ENCODE assay signal across 11 mouse cellular contexts in genomic region chr17:45578843-45579242, GRCm38 (mm10). TPM values are rescaled to one million over a fixed set of nuclear protein-coding genes. Genes with fewer than 3 reads are reported as not detected.
DNase-seq lines count a peak whose midpoint lies in the region; ATAC-seq and TF ChIP-seq lines count a peak whose summit lies in the region.
"Had no signal": no experiment of that assay in that cellular context is flagged by ENCODE, and none has a peak within 500 bp of the region (broad histone marks: within the 10 kb centered on the region; RNA-seq: fewer than 3 reads in every experiment).

No protein-coding gene starts in this region.

- peak; percentile 17 for TF ChIP-seq RAD21 in MEL (IDR thresholded peaks at IDR 0.05; ENCODE audit: low read depth, low read length)

- peak overlapping the region; percentile 59; the same call in 1 of the 2 replicates for H3K27ac ChIP-seq in kidney, embryonic 16.5 days (ENCODE audit: low read length)
- no peak overlapping the region; the same call in 1 of the 2 replicates for H3K27ac ChIP-seq in MEL (ENCODE audit: control insufficient read depth, low read depth, low read length)
- H3K27ac ChIP-seq in forebrain, embryonic 10.5 days = no peak overlapping the region
- H3K27ac ChIP-seq: forebrain, embryonic 13.5 days had no signal

- H3K9me3 ChIP-seq in kidney, embryonic 16.5 days (ENCODE audit: low read length) = no peaks in the 10 kb centered on the region
- H3K9me3 ChIP-seq in MEL (replicated peaks; ENCODE audit: insufficient read depth, low read length) = no peaks in the 10 kb centered on the region
- H3K9me3 ChIP-seq in forebrain, embryonic 10.5 days = no peaks in the 10 kb centered on the region
- H3K9me3 ChIP-seq: forebrain, embryonic 13.5 days; limb, embryonic 12.5 days had no signal

- 79% methylated on average over 7 of the region's 7 CpGs for WGBS in kidney, embryonic 16.5 days
- WGBS in forebrain, embryonic 10.5 days = 76% methylated on average over 7 of the region's 7 CpGs

- H3K36me3 ChIP-seq in kidney, embryonic 16.5 days (ENCODE audit: insufficient read depth, low read length) = no peaks in the 10 kb centered on the region
- H3K36me3 ChIP-seq in MEL (ENCODE audit: control insufficient read depth in 1 of 2, insufficient read depth in 2 of 2, low read length in 2 of 2) = peaks cover 0 to 25% of the 10 kb centered on the region in 2 experiments; a peak in 2 of 4 replicates
- no peaks in the 10 kb centered on the region for H3K36me3 ChIP-seq in forebrain, embryonic 10.5 days (replicated peaks)
- H3K36me3 ChIP-seq: limb, embryonic 12.5 days had no signal

- peaks cover 2% of the 10 kb centered on the region; the same call in 1 of the 2 replicates for H3K79me2 ChIP-seq in MEL (ENCODE audit: control insufficient read depth, insufficient read depth, low read length, poor library complexity)

- H3K27me3 ChIP-seq in kidney, embryonic 16.5 days (ENCODE audit: insufficient read depth, low read length) = no peaks in the 10 kb centered on the region
- no peaks in the 10 kb centered on the region for H3K27me3 ChIP-seq in MEL (ENCODE audit: control insufficient read depth in 1 of 2, insufficient read depth in 2 of 2, low read length in 2 of 2)
- H3K27me3 ChIP-seq in forebrain, embryonic 10.5 days (ENCODE audit: poor library complexity, severe bottlenecking) = no peaks in the 10 kb centered on the region
- H3K27me3 ChIP-seq: forebrain, embryonic 13.5 days; limb, embryonic 12.5 days had no signal

- no peak overlapping the region for H3K4me3 ChIP-seq in kidney, embryonic 16.5 days (ENCODE audit: low read length)
- H3K4me3 ChIP-seq in MEL (ENCODE audit: control insufficient read depth in 1 of 2, insufficient read depth in 1 of 2, low read depth in 2 of 2, low read length in 2 of 2) = no peak overlapping the region
- no peak overlapping the region for H3K4me3 ChIP-seq in forebrain, embryonic 10.5 days
- H3K4me3 ChIP-seq: forebrain, embryonic 13.5 days; limb, embryonic 12.5 days had no signal

- TF ChIP-seq POLR2A in MEL (IDR thresholded peaks at IDR 0.05; ENCODE audit: control insufficient read depth in 1 of 2, insufficient read depth in 1 of 2, low read depth in 1 of 2, low read length in 2 of 2, poor library complexity in 1 of 2) = no peak

- peaks cover 23% of the 10 kb centered on the region for H3K4me1 ChIP-seq in kidney, embryonic 16.5 days (ENCODE audit: insufficient read depth, low read length)
- H3K4me1 ChIP-seq in MEL (ENCODE audit: control insufficient read depth in 1 of 2, insufficient read depth in 2 of 2, low read length in 2 of 2) = peaks cover 19 to 38% of the 10 kb centered on the region in 2 experiments
- H3K4me1 ChIP-seq in forebrain, embryonic 10.5 days = peaks cover 26% of the 10 kb centered on the region

- no peak for TF ChIP-seq EP300 in MEL (IDR thresholded peaks at IDR 0.05; ENCODE audit: low read depth in 1 of 2, low read length in 2 of 2)

- peak; percentile 47 for DNase-seq in adrenal gland, postnatal 10 days
- DNase-seq in adrenal gland, postnatal 25 days = no peak
- no peak for DNase-seq in kidney, postnatal 10 days
- DNase-seq in MEL (ENCODE audit: low read depth, low spot score) = peak; percentile 74
- peak; percentile 68 for DNase-seq in naive thymus-derived CD4-positive, alpha-beta T cell, adult 2 months (ENCODE audit: low read depth)
- DNase-seq in forebrain, embryonic 10.5 days (ENCODE audit: extremely low spot score, low spot score) = no peak

- peak; percentile 43 to 69 (median 59); a peak in 5 of 6 replicates for TF ChIP-seq CTCF in MEL (IDR thresholded peaks at IDR 0.05 in 2 of 3, conservative IDR thresholded peaks at IDR 0.05 in 1 of 3; ENCODE audit: control insufficient read depth in 1 of 3, insufficient read depth in 1 of 3, low read depth in 2 of 3, low read length in 3 of 3, poor library complexity in 1 of 3, severe bottlenecking in 1 of 3)

- ATAC-seq in kidney, embryonic 16.5 days (ENCODE audit: low FRiP score, low TSS enrichment) = no peak
- ATAC-seq in erythroid progenitor cell, adult 5-6 weeks (replicated peaks; ENCODE audit: low FRiP score, poor library complexity, severe bottlenecking) = no peak
- ATAC-seq: forebrain, embryonic 13.5 days; hindbrain, embryonic 16.5 days had no signal

- H3K4me2 ChIP-seq in kidney, embryonic 16.5 days (replicated peaks; ENCODE audit: low read depth, low read length) = no peak overlapping the region
- H3K4me2 ChIP-seq: forebrain, embryonic 13.5 days; limb, embryonic 12.5 days had no signal

- H3K9ac ChIP-seq in kidney, embryonic 16.5 days (replicated peaks; ENCODE audit: low read length) = no peak overlapping the region
- H3K9ac ChIP-seq in MEL (ENCODE audit: control insufficient read depth, low read depth, low read length, poor library complexity, severe bottlenecking) = no peak overlapping the region
- H3K9ac ChIP-seq: forebrain, embryonic 13.5 days; limb, embryonic 12.5 days had no signal

TF ChIP-seq in MEL, 35 proteins besides CTCF, POLR2A, EP300 and RAD21 (continues in another document):
- TF ChIP-seq MAZ (IDR thresholded peaks at IDR 0.05; ENCODE audit: low read depth, low read length) (no peak), NRF1 (IDR thresholded peaks at IDR 0.05; ENCODE audit: insufficient read depth, low read depth, low read length, poor library complexity, severe bottlenecking) (no peak), MAFK (IDR thresholded peaks at IDR 0.05; ENCODE audit: borderline replicate concordance, low read depth, low read length) (no peak), ZMIZ1 (IDR thresholded peaks at IDR 0.05; ENCODE audit: low read depth, low read length) (no peak), TAL1 (IDR thresholded peaks at IDR 0.05; ENCODE audit: low read length) (no peak), MEF2A (IDR thresholded peaks at IDR 0.05; ENCODE audit: extremely low read depth, insufficient replicate concordance, low read depth, low read length, poor library complexity, severe bottlenecking) (no peak)

RNA-seq across cellular contexts. Expression of gene Hsp90ab1, which starts 5.8 kb away (rescaled TPM):
- 1,000 to 10,000 TPM; 1,111 to 1,198 TPM for total RNA-seq in adrenal gland, postnatal 10 days (2021)
- total RNA-seq in adrenal gland, postnatal 25 days (2021) = 1,940 and 2,378 TPM in 2 replicates
- polyA plus RNA-seq in kidney, embryonic 16.5 days (2015; fragmentation: Nextera tagmentation; extraction: Ambion mirVana) = 1,922 and 2,030 TPM in 2 replicates
- 1,032 and 1,220 TPM in 2 replicates for total RNA-seq in MEL (2012; rRNA removed)
- polyA plus RNA-seq in MEL (2012; ENCODE audit: insufficient read depth in 1 of 2, insufficient read length in 2 of 2, low read depth in 1 of 2, low replicate concordance in 2 of 2, missing spikeins in 1 of 2) = over 10,000 TPM in 1 of 2 experiments, 1,000 to 10,000 TPM in 1; 4,130 to 27,726 TPM
- 2,210 and 2,220 TPM in 2 replicates for polyA plus RNA-seq in forebrain, embryonic 10.5 days (2016; fragmentation: Nextera tagmentation; extraction: Ambion mirVana)
- total RNA-seq in erythroid progenitor cell, adult 5-6 weeks (2015; ENCODE audit: low replicate concordance) = 200 and 204 TPM in 2 replicates
- total RNA-seq in erythroid progenitor cell, adult 5-6 weeks (2017; ENCODE audit: low replicate concordance) = 235 and 237 TPM in 2 replicates

RNA-seq across cellular contexts. Expression of gene Slc35b2, which starts 15.2 kb away (rescaled TPM):
- 10 to 100 TPM; 65.9 TPM for total RNA-seq in adrenal gland, postnatal 10 days (2021)
- total RNA-seq in adrenal gland, postnatal 25 days (2021) = 59.6 and 74.2 TPM in 2 replicates
- polyA plus RNA-seq in kidney, embryonic 16.5 days (2015; fragmentation: Nextera tagmentation; extraction: Ambion mirVana) = 159 and 170 TPM in 2 replicates
- total RNA-seq in MEL (2012; rRNA removed) = 65.8 and 81.7 TPM in 2 replicates
- polyA plus RNA-seq in MEL (2012; ENCODE audit: insufficient read depth in 1 of 2, insufficient read length in 2 of 2, low read depth in 1 of 2, low replicate concordance in 2 of 2, missing spikeins in 1 of 2) = 100 to 1,000 TPM in 1 of 2 experiments, not detected in 1; 111 TPM
- 114 and 117 TPM in 2 replicates for polyA plus RNA-seq in forebrain, embryonic 10.5 days (2016; fragmentation: Nextera tagmentation; extraction: Ambion mirVana)
- 15.5 and 18.4 TPM in 2 replicates for total RNA-seq in erythroid progenitor cell, adult 5-6 weeks (2015; ENCODE audit: low replicate concordance)
- 10.3 and 14.0 TPM in 2 replicates for total RNA-seq in erythroid progenitor cell, adult 5-6 weeks (2017; ENCODE audit: low replicate concordance)

RNA-seq across cellular contexts. Expression of gene Slc29a1, which starts 20.6 kb away (rescaled TPM):
- 100 to 1,000 TPM; 130 to 145 TPM for total RNA-seq in adrenal gland, postnatal 10 days (2021)
- 151 and 173 TPM in 2 replicates for total RNA-seq in adrenal gland, postnatal 25 days (2021)
- 107 and 116 TPM in 2 replicates for polyA plus RNA-seq in kidney, embryonic 16.5 days (2015; fragmentation: Nextera tagmentation; extraction: Ambion mirVana)
- total RNA-seq in MEL (2012; rRNA removed) = 200 and 238 TPM in 2 replicates
- polyA plus RNA-seq in MEL (2012; ENCODE audit: insufficient read depth in 1 of 2, insufficient read length in 2 of 2, low read depth in 1 of 2, low replicate concordance in 2 of 2, missing spikeins in 1 of 2) = 100 to 1,000 TPM in 1 of 2 experiments, not detected in 1; 341 TPM
- polyA plus RNA-seq in forebrain, embryonic 10.5 days (2016; fragmentation: Nextera tagmentation; extraction: Ambion mirVana) = 70.3 and 76.3 TPM in 2 replicates
- 101 and 133 TPM in 2 replicates for total RNA-seq in erythroid progenitor cell, adult 5-6 weeks (2015; ENCODE audit: low replicate concordance)
- total RNA-seq in erythroid progenitor cell, adult 5-6 weeks (2017; ENCODE audit: low replicate concordance) = 108 and 151 TPM in 2 replicates

RNA-seq across cellular contexts. Expression of gene Mymx, which starts 23.1 kb away (rescaled TPM):
- 1 to 10 TPM in 1 of 2 experiments, under 1 TPM in 1; 0.57 to 1.9 TPM for total RNA-seq in adrenal gland, postnatal 10 days (2021)
- total RNA-seq in adrenal gland, postnatal 25 days (2021) = not detected in 2 replicates
- polyA plus RNA-seq in kidney, embryonic 16.5 days (2015; fragmentation: Nextera tagmentation; extraction: Ambion mirVana) = 6.2 and 7.4 TPM in 2 replicates
- total RNA-seq in MEL (2012; rRNA removed) = not detected in 2 replicates
- polyA plus RNA-seq in MEL (2012; ENCODE audit: insufficient read depth in 1 of 2, insufficient read length in 2 of 2, low read depth in 1 of 2, low replicate concordance in 2 of 2, missing spikeins in 1 of 2) = not detected
- 0.27 and 0.30 TPM in 2 replicates for polyA plus RNA-seq in forebrain, embryonic 10.5 days (2016; fragmentation: Nextera tagmentation; extraction: Ambion mirVana)
- total RNA-seq in erythroid progenitor cell, adult 5-6 weeks (2015; ENCODE audit: low replicate concordance) = not detected in 2 replicates
- not detected in 2 replicates for total RNA-seq in erythroid progenitor cell, adult 5-6 weeks (2017; ENCODE audit: low replicate concordance)
- polyA plus RNA-seq: forebrain, embryonic 13.5 days; hindbrain, embryonic 16.5 days had no signal

RNA-seq across cellular contexts. Expression of gene Nfkbie, which starts 23.3 kb away (rescaled TPM):
- 1 to 10 TPM; 4.4 to 6.2 TPM for total RNA-seq in adrenal gland, postnatal 10 days (2021)
- total RNA-seq in adrenal gland, postnatal 25 days (2021) = 3.1 and 3.6 TPM in 2 replicates
- polyA plus RNA-seq in kidney, embryonic 16.5 days (2015; fragmentation: Nextera tagmentation; extraction: Ambion mirVana) = 5.9 and 6.4 TPM in 2 replicates
- total RNA-seq in MEL (2012; rRNA removed) = 2.7 and 3.3 TPM in 2 replicates
- 1 to 10 TPM in 1 of 2 experiments, not detected in 1; 5.7 TPM for polyA plus RNA-seq in MEL (2012; ENCODE audit: insufficient read depth in 1 of 2, insufficient read length in 2 of 2, low read depth in 1 of 2, low replicate concordance in 2 of 2, missing spikeins in 1 of 2)
- 6.6 and 6.9 TPM in 2 replicates for polyA plus RNA-seq in forebrain, embryonic 10.5 days (2016; fragmentation: Nextera tagmentation; extraction: Ambion mirVana)
- total RNA-seq in erythroid progenitor cell, adult 5-6 weeks (2015; ENCODE audit: low replicate concordance) = 2.1 and 2.9 TPM in 2 replicates
- 1.7 and 3.6 TPM in 2 replicates for total RNA-seq in erythroid progenitor cell, adult 5-6 weeks (2017; ENCODE audit: low replicate concordance)

Comparison
In these comparisons a context has a peak if more than half of its experiments do, and no peak if none do; other contexts are left out.
1. DNase-seq: peak in adrenal gland, postnatal 10 days (single experiment), MEL (single experiment) and naive thymus-derived CD4-positive, alpha-beta T cell, adult 2 months (single experiment); none in adrenal gland, postnatal 25 days (single experiment), kidney, postnatal 10 days (single experiment) and forebrain, embryonic 10.5 days (single experiment).